Mouse (Mus musculus): ENCODE measurements around the gene Myzap.
"Not testable (repeated sequence)": the region's sequence is repeated elsewhere in the genome, so short reads cannot be mapped to it uniquely, and the experiment has no call there.

Myzap gene

GRCm38 (mm10) chr9:71591938-71592548 is at the start of gene Myzap:
Gene Myzap, minus strand, starts transcription at chr9:71592360.
- peak; percentile 96 for DNase-seq

- DNase-seq: no peak
These were observed 48.3 kb upstream of the Myzap start for GRCm38 (mm10) chr9:71640361-71640927.

DNA sequence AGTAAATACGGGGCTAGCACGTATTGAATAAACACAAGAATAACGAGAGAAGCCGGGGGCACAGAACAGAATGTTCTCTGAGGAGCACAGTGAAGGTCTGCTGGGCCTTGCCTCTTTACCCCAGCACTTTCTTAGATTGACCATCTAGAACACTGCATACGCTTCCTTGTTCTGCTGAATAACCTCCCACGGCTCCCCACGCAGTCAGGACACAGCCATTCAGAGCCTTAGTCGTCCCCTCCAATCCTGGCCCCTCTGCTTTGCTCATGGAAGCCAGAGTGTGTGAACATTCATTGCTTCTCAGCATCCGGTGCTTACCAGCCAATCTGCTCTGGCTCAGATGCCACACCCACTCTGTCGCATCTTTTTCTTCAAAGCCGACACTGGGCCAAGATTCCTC is 46.0 kb upstream of the Myzap start:
- no peak for DNase-seq

DNA sequence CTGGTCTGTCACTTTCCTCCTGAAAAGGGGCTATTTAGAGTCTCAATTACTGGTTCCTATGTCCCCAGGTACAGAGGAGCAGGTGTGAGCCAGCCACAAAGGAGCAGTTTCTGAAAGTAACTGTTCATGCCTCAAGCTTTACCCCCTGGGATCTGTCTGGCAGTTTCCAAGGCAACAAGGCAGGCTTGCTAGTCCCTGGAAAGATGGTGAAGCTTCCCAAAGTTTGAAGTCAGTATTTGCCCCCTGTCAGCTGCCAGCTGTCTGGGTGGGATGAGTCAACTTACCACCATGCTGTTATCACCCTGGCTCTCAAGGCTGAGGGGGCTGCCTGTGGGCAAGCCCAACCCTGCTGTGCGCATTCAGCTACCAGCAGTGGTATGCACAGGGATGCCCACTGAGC is 44.7 kb upstream of the Myzap start:
- DNase-seq: no peak

DNA sequence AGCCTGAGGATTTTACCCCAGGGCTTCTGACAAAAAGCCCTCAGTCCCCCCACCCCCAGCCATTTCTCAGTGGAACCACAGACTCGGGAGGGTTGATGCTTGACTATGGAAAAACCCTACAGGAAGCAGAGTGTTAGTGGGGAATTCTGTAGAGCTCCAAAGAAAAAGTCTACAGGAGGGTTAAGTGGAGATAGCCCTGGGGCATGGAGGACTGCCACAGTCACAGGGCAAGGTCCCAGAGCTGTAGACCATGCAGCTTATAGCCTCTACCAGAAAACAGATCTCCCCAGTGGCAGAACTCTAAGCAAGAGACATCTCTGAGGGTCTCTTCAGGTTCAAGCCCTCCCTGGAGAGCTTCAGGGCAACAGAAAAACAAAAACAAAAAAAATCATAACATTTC is 43.5 kb upstream of the Myzap start:
- DNase-seq: no peak

GRCm38 (mm10) chr9:71634916-71635315 is 42.8 kb upstream of the Myzap start:
- no peak for DNase-seq

DNA sequence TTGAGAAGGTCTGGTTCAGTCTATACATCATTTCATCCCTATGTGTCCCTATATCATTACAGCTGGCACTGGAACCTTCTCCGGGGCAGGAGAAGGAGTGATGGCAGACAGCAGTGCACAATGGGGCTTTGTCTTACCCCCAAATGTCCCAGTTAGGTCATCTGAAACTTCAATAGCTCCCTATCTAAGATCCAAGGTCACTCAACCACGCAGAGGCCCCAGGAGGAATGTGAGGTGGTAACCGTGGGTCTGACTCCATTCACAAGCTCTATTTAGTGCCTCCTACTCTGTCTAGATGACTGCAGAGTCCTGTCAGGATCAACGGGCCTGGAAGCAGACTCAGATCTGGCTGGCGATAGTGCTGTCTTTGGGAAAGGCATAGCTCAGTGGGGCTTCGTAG is 36.8 kb upstream of the Myzap start:
- no peak for DNase-seq

GRCm38 (mm10) chr9:71628286-71628685 is 36.1 kb upstream of the Myzap start:
- no peak for DNase-seq

DNA sequence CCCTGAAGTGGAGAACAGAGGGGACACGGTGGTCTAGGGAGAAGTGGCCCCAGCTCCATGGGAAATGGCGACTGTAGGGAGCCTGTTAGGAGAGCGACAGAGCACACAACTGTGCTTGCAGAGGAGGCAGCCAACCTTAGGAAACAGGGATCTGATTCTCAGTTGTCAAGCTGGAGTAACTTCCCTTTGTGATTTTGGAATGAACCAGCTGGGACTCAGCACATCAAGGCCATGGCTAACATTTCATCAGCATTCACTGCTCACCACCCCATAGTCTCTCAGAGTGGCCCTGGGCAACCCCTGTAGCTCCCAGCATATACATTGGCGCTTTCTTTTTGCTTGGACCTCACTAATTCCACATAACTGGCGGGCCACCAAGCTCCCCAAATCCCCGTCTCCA is 33.8 kb upstream of the Myzap start:
- no peak for DNase-seq

DNA sequence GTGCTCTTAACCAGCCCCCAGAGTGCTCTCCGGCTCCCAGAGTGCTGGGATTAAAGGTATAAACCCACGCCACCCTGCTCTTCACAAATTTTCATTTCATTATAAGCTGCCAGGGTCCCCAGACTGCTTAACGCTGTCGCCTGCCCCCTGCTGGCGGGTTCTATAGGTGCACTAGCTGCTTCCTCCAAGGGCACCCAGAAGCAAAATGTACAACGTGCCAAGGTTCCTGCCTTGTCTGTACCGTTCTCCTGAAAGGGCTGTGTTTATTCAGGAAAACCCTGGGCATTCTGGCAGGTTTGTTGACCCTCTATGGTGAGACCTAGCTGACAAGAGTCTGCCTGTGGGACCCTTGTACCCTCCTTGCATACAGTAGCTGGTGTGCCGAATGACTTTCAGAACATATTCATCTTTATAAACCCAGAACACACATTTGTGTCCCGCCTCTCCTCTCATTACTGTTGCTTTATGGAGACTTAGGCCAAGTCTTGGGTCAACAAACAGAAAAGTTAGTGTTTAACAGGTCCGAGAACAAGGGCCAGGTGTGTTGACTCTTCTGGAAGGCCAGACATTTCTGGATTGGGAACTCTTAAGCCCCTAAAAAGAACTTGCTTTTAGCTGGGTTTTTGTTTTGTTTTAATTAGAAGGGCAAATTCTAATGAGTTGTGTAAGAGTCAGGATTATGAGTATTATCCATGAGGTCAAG is 32.8 kb upstream of the Myzap start:
- peak; percentile 84 for DNase-seq

- peak; percentile 31 for DNase-seq
These were observed 31.9 kb upstream of the Myzap start for GRCm38 (mm10) chr9:71623871-71624569.

- DNase-seq: no peak
These were observed 30.4 kb upstream of the Myzap start for GRCm38 (mm10) chr9:71622593-71622992.

DNA sequence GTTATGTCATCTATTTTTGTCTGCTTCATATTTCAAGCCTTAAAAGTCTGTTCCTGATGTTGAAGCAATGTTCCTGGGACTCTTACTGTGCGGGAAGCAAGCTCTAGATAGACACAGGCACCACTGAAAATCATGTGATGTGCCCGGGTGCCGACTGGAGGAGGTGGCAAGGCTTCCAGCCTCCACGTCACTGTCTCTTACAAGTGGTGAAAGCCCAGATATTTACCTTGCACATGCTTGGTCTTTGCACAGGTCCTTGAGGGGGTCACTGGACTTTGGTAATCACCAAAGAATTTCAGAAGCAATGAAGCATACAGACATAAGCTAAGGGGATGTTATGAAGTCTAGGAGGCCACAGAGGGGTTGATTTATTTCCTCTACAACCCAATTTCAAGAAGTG is 29.8 kb upstream of the Myzap start:
- DNase-seq: no peak

- not testable (repeated sequence) for DNase-seq
These were observed 28.0 kb upstream of the Myzap start for GRCm38 (mm10) chr9:71620116-71620515.

DNA sequence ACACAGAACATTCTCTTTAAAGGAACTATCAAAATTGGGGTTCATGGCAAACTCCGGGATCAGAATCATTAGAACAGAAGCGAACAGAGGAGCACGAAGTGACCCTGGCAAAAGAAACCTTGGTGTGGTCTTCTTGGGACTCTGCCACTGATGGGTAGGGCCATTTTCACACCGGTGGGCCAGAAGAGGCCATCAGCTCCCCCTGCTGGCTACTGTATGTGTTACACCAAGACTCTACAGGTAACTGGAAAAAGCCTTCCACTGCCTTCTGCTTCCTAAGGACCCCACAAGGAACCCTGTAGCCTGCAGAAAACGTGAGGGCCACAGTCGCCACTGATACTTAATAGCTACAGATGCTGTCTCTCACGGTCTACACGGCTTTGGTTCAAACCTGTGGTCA is 25.2 kb upstream of the Myzap start:
- peak; percentile 70 for DNase-seq

GRCm38 (mm10) chr9:71616185-71616584 is 24.0 kb upstream of the Myzap start:
- DNase-seq: peak; percentile 89

- peak; percentile 73 for DNase-seq
These were observed 22.5 kb upstream of the Myzap start for GRCm38 (mm10) chr9:71614643-71615042.

- peak; percentile 39 for DNase-seq
These were observed 20.8 kb upstream of the Myzap start for GRCm38 (mm10) chr9:71612981-71613380.

DNA sequence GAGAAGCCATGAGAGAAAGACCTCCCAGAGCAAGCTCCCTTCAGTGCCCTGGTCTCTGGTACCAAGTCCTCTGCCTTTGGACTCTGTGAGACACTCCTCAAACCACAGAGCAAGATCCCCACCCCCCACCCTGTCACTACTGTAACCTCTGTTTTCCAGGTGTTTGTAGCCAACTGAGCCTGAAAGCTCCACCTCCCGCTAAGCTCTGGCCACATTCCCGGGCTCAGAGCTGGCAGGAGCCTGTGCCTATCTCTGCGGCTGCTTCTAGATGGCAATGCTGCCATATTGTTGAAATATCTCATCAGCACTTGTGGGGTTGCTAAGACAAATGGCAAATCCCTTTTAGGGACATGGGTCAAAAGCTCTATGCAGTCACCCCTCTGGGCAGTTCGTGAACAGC is 19.7 kb upstream of the Myzap start:
- no peak for DNase-seq

DNA sequence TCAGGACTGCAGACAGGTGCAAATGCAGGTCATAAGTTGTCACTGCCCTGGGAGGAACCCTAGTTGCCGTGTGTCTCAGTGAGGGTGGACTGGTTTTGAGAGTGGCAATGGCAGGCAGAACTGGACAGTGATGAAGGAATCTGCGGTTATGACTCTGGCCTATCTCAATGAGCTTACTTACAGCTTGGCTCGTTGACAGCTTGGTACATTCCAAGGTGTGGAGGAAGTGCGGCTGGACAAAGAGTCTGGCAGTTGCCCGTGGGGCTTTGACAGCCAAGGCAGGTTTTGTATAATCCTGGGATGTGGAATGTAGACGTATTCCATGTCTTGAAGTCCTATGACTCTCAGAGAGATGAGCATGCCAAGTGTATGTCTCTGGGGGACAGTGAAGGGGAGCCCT is 16.9 kb upstream of the Myzap start:
- peak; percentile 48 for DNase-seq

GRCm38 (mm10) chr9:71606296-71607057 is 14.3 kb upstream of the Myzap start:
- DNase-seq: peak; percentile 58

GRCm38 (mm10) chr9:71604914-71605635 is 12.9 kb upstream of the Myzap start:
- DNase-seq: peak; percentile 36

Measured in lung, postnatal 14 days (tissue).